Mouse (Mus musculus) embryonic facial prominence, embryonic 10.5 days (tissue): ENCODE results near the gene Gm9944. TPM values are rescaled to one million over a fixed set of nuclear protein-coding genes. Genes with fewer than 3 reads are reported as not detected.

ENCODE experiments used
- DNase-seq: peaks from one replicate; pipeline ENCODE4 v3.0.0-alpha.2; 2017; ENCODE audit warnings: low spot score
- H3K27ac ChIP-seq: fragments of 300-500 bp; sonication (generic); replicated peaks from 2 replicates; pipeline ENCODE4 v1.5.1; 2016; ENCODE audit warnings: mild to moderate bottlenecking
- H3K27me3 ChIP-seq: fragments of 300-500 bp; sonication (generic); replicated peaks from 2 replicates; pipeline ENCODE4 v1.6.1; 2016; ENCODE audit warnings: low read depth, mild to moderate bottlenecking; ENCODE audit not compliant: poor library complexity, severe bottlenecking
- H3K36me3 ChIP-seq: fragments of 300-500 bp; sonication (generic); replicated peaks from 2 replicates; pipeline ENCODE4 v1.6.1; 2016; ENCODE audit warnings: mild to moderate bottlenecking, moderate library complexity
- H3K4me1 ChIP-seq: fragments of 300-500 bp; sonication (generic); 2 replicates; pipeline ENCODE4 v1.6.1; 2016
- H3K4me3 ChIP-seq: fragments of 300-500 bp; sonication (generic); 2 replicates; pipeline ENCODE4 v1.5.1; 2016; ENCODE audit warnings: mild to moderate bottlenecking, moderate library complexity
- H3K9me3 ChIP-seq: fragments of 300-500 bp; sonication (generic); 2 replicates; pipeline ENCODE4 v1.6.1; 2016; ENCODE audit warnings: mild to moderate bottlenecking
- WGBS: fragments of 180-500 bp; shearing (Covaris S2); methylation state at CpG from one replicate; pipeline ENCODE4 v1.1.7; 2016; 5-methylcytosine and 5-hydroxymethylcytosine counted together
- polyA plus RNA-seq: library from polyadenylated mRNA; unstranded; fragments of >200 nt; fragmentation: Nextera tagmentation; extraction: Ambion mirVana; gene quantifications from 2 replicates; pipeline ENCODE4 v1.2.1, GENCODE M21; 2016

The Gm9944 gene
- polyA plus RNA-seq, 1 experiment from 2014 or later: not detected

DNA sequence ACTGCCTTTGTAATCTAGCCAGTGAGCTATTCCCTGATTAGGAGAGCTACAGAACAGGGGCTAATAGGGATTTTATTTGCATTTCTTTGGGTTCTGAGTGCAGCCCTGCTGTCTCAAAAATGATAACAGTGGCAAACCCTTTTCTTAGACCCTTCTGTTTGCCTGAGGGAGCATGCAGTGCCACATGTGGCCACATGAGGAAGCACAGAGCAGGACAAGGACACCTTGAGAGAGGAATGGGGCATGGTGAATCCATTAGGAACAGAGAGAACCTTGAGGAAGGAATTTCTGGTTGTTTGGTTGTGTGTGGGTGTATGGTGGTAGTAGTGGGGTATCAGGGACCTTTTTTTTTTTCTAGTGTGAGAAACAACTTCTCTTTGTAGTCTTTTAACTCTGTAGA lies 32.5 kb downstream of the Gm9944 start:
- DNase-seq: no peak
- no peaks in the 10 kb centered on the region for H3K27me3 ChIP-seq
- H3K4me3 ChIP-seq: no peak overlapping the region
- no peaks in the 10 kb centered on the region for H3K9me3 ChIP-seq
- no peaks in the 10 kb centered on the region for H3K4me1 ChIP-seq
- H3K27ac ChIP-seq: no peak overlapping the region
- H3K36me3 ChIP-seq: no peaks in the 10 kb centered on the region

DNA sequence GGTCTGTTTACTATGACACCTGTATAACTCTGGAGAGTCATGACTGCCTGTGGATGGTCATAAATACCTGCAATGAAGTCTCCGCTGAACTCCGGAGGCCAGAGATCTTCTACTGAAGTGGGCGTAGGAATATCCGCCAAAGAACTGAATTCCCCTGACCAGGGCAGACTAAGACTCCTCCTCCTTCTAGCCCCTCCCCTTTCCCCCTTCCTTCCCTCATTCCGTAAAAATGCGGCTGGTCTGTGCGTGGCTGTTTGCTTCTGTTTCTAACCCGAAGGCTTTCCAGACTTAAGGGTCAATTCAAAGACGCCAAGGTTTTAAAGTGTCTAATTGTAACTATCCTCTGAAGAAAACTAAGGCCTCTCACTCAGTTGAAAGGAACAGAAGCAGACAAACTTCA lies 44.8 kb downstream of the Gm9944 start, which contains the start of gene Pramef12:
Gene Pramef12 (minus strand): TSS at position 175 of the 400 bp plus-strand sequence.
- no peaks in the 10 kb centered on the region for H3K27me3 ChIP-seq
- DNase-seq: no peak
- H3K27ac ChIP-seq: no peak within 1 kb of the TSS
- no peaks in the 10 kb centered on the region for H3K36me3 ChIP-seq
- H3K9me3 ChIP-seq: no peaks in the 10 kb centered on the region
- H3K4me1 ChIP-seq: peaks cover 8% of the 10 kb centered on the region; the same call in 1 of the 2 replicates
- no peak within 1 kb of the TSS for H3K4me3 ChIP-seq
- WGBS: 81% methylated on average over 9 of the region's 9 CpGs

DNA sequence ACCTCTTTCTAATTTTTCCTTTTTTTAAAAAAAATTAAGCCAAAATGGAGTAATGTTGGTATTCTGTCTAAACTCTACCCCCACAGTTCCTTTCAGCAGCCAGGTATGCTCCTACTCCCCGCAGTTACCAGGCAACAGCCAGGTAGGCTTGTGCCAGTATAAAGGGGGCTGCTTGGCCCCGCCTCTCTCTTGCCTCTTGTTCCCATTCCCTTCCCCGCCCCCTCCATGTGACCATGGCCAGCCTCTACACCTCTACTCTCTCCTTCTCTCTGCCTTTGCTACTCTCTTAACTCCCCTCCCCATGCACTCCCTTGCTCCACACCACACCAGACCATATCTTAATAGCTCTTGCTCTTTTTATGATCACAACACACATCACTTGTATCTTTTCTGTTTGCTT lies 46.9 kb downstream of the Gm9944 start:
- Histone ChIP-seq H3K27ac (no peak overlapping the region), H3K9me3 (no peaks in the 10 kb centered on the region), H3K4me1 (peaks cover 8% of the 10 kb centered on the region; the same call in 1 of the 2 replicates), H3K27me3 (no peaks in the 10 kb centered on the region), H3K4me3 (no peak overlapping the region), H3K36me3 (no peaks in the 10 kb centered on the region)
- no peak for DNase-seq
- WGBS: 62% methylated on average over 3 of the region's 3 CpGs

DNA sequence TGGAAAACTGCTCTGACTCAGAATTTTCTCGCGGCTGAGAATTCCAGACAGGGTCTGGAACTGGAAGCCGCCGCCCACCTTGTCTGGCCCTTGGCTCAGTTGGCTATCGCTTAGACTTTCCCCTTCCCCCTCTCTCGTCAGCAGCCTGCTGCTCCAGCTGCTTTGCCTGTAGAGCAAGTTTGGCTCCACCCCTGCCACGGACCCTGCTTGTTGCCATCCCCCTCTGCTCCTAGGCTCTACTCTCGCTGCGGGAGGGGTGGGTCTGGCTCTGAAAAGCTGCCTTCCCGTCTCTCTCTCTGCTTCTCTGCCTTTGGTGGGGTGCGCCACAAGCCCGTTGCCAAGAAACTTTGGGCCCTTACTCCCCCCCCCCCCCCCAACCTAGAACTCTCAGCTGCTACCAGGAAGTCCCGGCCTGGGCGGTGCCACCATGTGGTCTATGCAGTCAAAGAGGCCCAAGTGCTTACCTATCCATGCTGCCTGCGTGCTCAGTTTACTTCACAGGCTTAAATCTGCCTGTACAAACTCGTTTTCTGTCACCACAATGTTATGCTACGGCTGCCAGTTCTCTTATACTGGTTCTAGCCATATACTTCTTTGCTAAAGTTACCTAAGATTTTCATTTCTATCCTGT lies 48.5 kb downstream of the Gm9944 start:
- Histone ChIP-seq H3K36me3 (no peaks in the 10 kb centered on the region), H3K4me1 (peaks cover 8% of the 10 kb centered on the region; the same call in 1 of the 2 replicates), H3K27ac (peak overlapping the region; percentile 72), H3K4me3 (peak overlapping the region; percentile 51), H3K27me3 (no peaks in the 10 kb centered on the region), H3K9me3 (no peaks in the 10 kb centered on the region)
- WGBS: 8% methylated on average over 17 of the region's 17 CpGs
- DNase-seq: peak; percentile 75

Other genes starting within 250 kb of the Gm9944 start
- gene C87977, start 240.0 kb downstream of the Gm9944 start, polyA plus RNA-seq: not detected in 2 replicates
- not detected in 2 replicates for gene Pramel5, start 172.8 kb downstream of the Gm9944 start, polyA plus RNA-seq
- gene Gm13128, start 123.1 kb downstream of the Gm9944 start, polyA plus RNA-seq: not detected in 2 replicates
- gene Gm13119, start 95.4 kb downstream of the Gm9944 start, polyA plus RNA-seq: not detected in 2 replicates
- not detected in 2 replicates for gene Pramef20, start 75.4 kb downstream of the Gm9944 start, polyA plus RNA-seq
- gene Pramef12, start 44.9 kb downstream of the Gm9944 start, polyA plus RNA-seq: 0.30 TPM in 1 of 2 replicates, not detected in the other
- gene 1700012P22Rik, start 14.5 kb downstream of the Gm9944 start, polyA plus RNA-seq: not detected in 2 replicates
- gene Aadacl3, start 10.4 kb upstream of the Gm9944 start, polyA plus RNA-seq: not detected in 2 replicates
- not detected in 2 replicates for gene 9430007A20Rik, start 66.5 kb upstream of the Gm9944 start, polyA plus RNA-seq
- not detected in 2 replicates for gene Gm13124, start 111.8 kb upstream of the Gm9944 start, polyA plus RNA-seq
- gene Aadacl4, start 160.4 kb upstream of the Gm9944 start, polyA plus RNA-seq: not detected in 2 replicates
- not detected in 2 replicates for gene Gm436, start 233.1 kb upstream of the Gm9944 start, polyA plus RNA-seq